Mouse (Mus musculus): ENCODE data around the gene Ifi202b. TPM values are rescaled to one million over a fixed set of nuclear protein-coding genes. Genes with fewer than 3 reads are reported as not detected.

Ifi202b gene
- polyA plus RNA-seq, 1 experiment from 2014 or later = 0.07 TPM

Other genes starting within 250 kb of the Ifi202b start
- gene Ifi207, start 241.0 kb downstream of the Ifi202b start, polyA plus RNA-seq (2015; fragmentation: Nextera tagmentation; extraction: Ambion mirVana) = 1.4 and 1.5 TPM in 2 replicates
- 1.5 and 1.9 TPM in 2 replicates for gene Ifi204, start 215.8 kb downstream of the Ifi202b start, polyA plus RNA-seq (2015; fragmentation: Nextera tagmentation; extraction: Ambion mirVana)
- 1.3 and 1.4 TPM in 2 replicates for gene Ifi211, start 69.7 kb downstream of the Ifi202b start, polyA plus RNA-seq (2015; fragmentation: Nextera tagmentation; extraction: Ambion mirVana)
- gene Mndal, start 40.3 kb downstream of the Ifi202b start, polyA plus RNA-seq (2015; fragmentation: Nextera tagmentation; extraction: Ambion mirVana) = 5.4 and 8.3 TPM in 2 replicates
- 3.2 and 5.0 TPM in 2 replicates for gene Ifi203, start 40.1 kb downstream of the Ifi202b start, polyA plus RNA-seq (2015; fragmentation: Nextera tagmentation; extraction: Ambion mirVana)
- gene Ifi205, start 49.1 kb upstream of the Ifi202b start, polyA plus RNA-seq (2015; fragmentation: Nextera tagmentation; extraction: Ambion mirVana) = 0.33 and 0.37 TPM in 2 replicates
- not detected in 2 replicates for gene Olfr433, start 58.0 kb upstream of the Ifi202b start, polyA plus RNA-seq (2015; fragmentation: Nextera tagmentation; extraction: Ambion mirVana)
- not detected in 2 replicates for gene Olfr432, start 66.5 kb upstream of the Ifi202b start, polyA plus RNA-seq (2015; fragmentation: Nextera tagmentation; extraction: Ambion mirVana)
- gene Olfr430, start 83.9 kb upstream of the Ifi202b start, polyA plus RNA-seq (2015; fragmentation: Nextera tagmentation; extraction: Ambion mirVana) = not detected in 2 replicates
- not detected in 2 replicates for gene Olfr429, start 101.6 kb upstream of the Ifi202b start, polyA plus RNA-seq (2015; fragmentation: Nextera tagmentation; extraction: Ambion mirVana)
- not detected in 2 replicates for gene Olfr427, start 114.1 kb upstream of the Ifi202b start, polyA plus RNA-seq (2015; fragmentation: Nextera tagmentation; extraction: Ambion mirVana)
- gene Olfr231, start 138.4 kb upstream of the Ifi202b start, polyA plus RNA-seq (2015; fragmentation: Nextera tagmentation; extraction: Ambion mirVana) = not detected in 2 replicates
- not detected in 2 replicates for gene Olfr424, start 148.8 kb upstream of the Ifi202b start, polyA plus RNA-seq (2015; fragmentation: Nextera tagmentation; extraction: Ambion mirVana)
- not detected in 2 replicates for gene Olfr420, start 172.9 kb upstream of the Ifi202b start, polyA plus RNA-seq (2015; fragmentation: Nextera tagmentation; extraction: Ambion mirVana)
- 0.26 and 0.35 TPM in 2 replicates for gene Spta1, start 190.0 kb upstream of the Ifi202b start, polyA plus RNA-seq (2015; fragmentation: Nextera tagmentation; extraction: Ambion mirVana)